Mouse (Mus musculus): ENCODE measurements around the gene Krt7.

Gene Krt7

GRCm38 (mm10) chr15:101376776-101377061 lies 34.1 kb upstream of the Krt7 start:
- CTCF ChIA-PET, result no interaction called here

- CTCF ChIA-PET, result no interaction called here
Observed at GRCm38 (mm10) chr15:101378646-101379045, 32.2 kb upstream of the Krt7 start.

- CTCF ChIA-PET, result no interaction called here
Observed at GRCm38 (mm10) chr15:101381758-101382157, 29.1 kb upstream of the Krt7 start.

GRCm38 (mm10) chr15:101382811-101383210 lies 28.0 kb upstream of the Krt7 start:
- CTCF ChIA-PET, result no interaction called here

- CTCF ChIA-PET, result no interaction called here
Observed at GRCm38 (mm10) chr15:101384610-101385009, 26.2 kb upstream of the Krt7 start.

GRCm38 (mm10) chr15:101385064-101385463 lies 25.8 kb upstream of the Krt7 start:
- CTCF ChIA-PET, result no interaction called here

- CTCF ChIA-PET, result interaction anchor here (0.5 to 0.7 kb wide), 2 partner anchors 15 to 99 kb away, joined by 11 to 12 read pairs; no protein-coding TSS in a partner anchor
Observed at GRCm38 (mm10) chr15:101387176-101387575, 23.7 kb upstream of the Krt7 start.

GRCm38 (mm10) chr15:101388034-101388541 lies 22.8 kb upstream of the Krt7 start:
- CTCF ChIA-PET, result no interaction called here

- CTCF ChIA-PET, result interaction anchor here (1.1 kb wide), 1 partner anchor 15 kb away, joined by 3 read pairs; no protein-coding TSS in a partner anchor
Observed at GRCm38 (mm10) chr15:101390203-101390602, 20.6 kb upstream of the Krt7 start.

- CTCF ChIA-PET, result no interaction called here
Observed at GRCm38 (mm10) chr15:101392251-101392650, 18.6 kb upstream of the Krt7 start.

- CTCF ChIA-PET, result no interaction called here
Observed at GRCm38 (mm10) chr15:101394908-101395307, 15.9 kb upstream of the Krt7 start.

- CTCF ChIA-PET, result no interaction called here
Observed at GRCm38 (mm10) chr15:101396466-101396865, 14.4 kb upstream of the Krt7 start.

- CTCF ChIA-PET, result no interaction called here
Observed at GRCm38 (mm10) chr15:101396921-101397320, 13.9 kb upstream of the Krt7 start.

GRCm38 (mm10) chr15:101397683-101398082 lies 13.2 kb upstream of the Krt7 start:
- CTCF ChIA-PET, result no interaction called here

- CTCF ChIA-PET, result no interaction called here
Observed at GRCm38 (mm10) chr15:101398269-101398668, 12.6 kb upstream of the Krt7 start.

GRCm38 (mm10) chr15:101412188-101412587 lies 1.3 kb downstream of the Krt7 start:
- CTCF ChIA-PET, result no interaction called here

GRCm38 (mm10) chr15:101413916-101414635 lies 3.2 kb downstream of the Krt7 start:
- CTCF ChIA-PET, result no interaction called here

- CTCF ChIA-PET, result no interaction called here
Observed at GRCm38 (mm10) chr15:101414807-101415565, 4.1 kb downstream of the Krt7 start.

GRCm38 (mm10) chr15:101418950-101419349 lies 8.1 kb downstream of the Krt7 start:
- CTCF ChIA-PET, result no interaction called here

GRCm38 (mm10) chr15:101420903-101421302 lies 10.1 kb downstream of the Krt7 start:
- CTCF ChIA-PET, result no interaction called here

GRCm38 (mm10) chr15:101424914-101425313 lies 14.1 kb downstream of the Krt7 start:
- CTCF ChIA-PET, result no interaction called here

GRCm38 (mm10) chr15:101436611-101437010 lies 25.8 kb downstream of the Krt7 start:
- CTCF ChIA-PET, result no interaction called here

- CTCF ChIA-PET, result no interaction called here
Observed at GRCm38 (mm10) chr15:101438555-101438954, 27.7 kb downstream of the Krt7 start, which contains the start of gene Krt87. Krt87 (minus strand) TSS chr15:101438804.

All from spleen, embryonic (tissue).